Mouse (Mus musculus): Measurements from ENCODE around the gene Msi2. TPM values are rescaled to one million over a fixed set of nuclear protein-coding genes. Genes with fewer than 3 reads are reported as not detected.

The Msi2 gene
- polyA plus RNA-seq, 1 experiment from 2014 or later: 16.8 TPM

GRCm38 (mm10) chr11:88623671-88624070, 94.6 kb downstream of the Msi2 start:
- no peaks in the 10 kb centered on the region for H3K9me3 ChIP-seq (replicated peaks)
- peaks cover 100% of the 10 kb centered on the region for H3K4me1 ChIP-seq
- DNase-seq (ENCODE audit: low spot score): no peak
- no peaks in the 10 kb centered on the region for H3K27me3 ChIP-seq (ENCODE audit: low read depth, poor library complexity, severe bottlenecking)
- 84% methylated on average over 6 of the region's 6 CpGs for WGBS
- H3K4me3 ChIP-seq: no peak overlapping the region
- peaks cover 18% of the 10 kb centered on the region for H3K36me3 ChIP-seq
- no peak overlapping the region; the same call in 1 of the 2 replicates for H3K27ac ChIP-seq

GRCm38 (mm10) chr11:88622496-88622895, 95.8 kb downstream of the Msi2 start:
- DNase-seq (ENCODE audit: low spot score): no peak
- H3K27ac ChIP-seq: no peak overlapping the region
- no peak overlapping the region for H3K4me3 ChIP-seq
- H3K27me3 ChIP-seq (ENCODE audit: low read depth, poor library complexity, severe bottlenecking): no peaks in the 10 kb centered on the region
- H3K4me1 ChIP-seq: peaks cover 98% of the 10 kb centered on the region
- WGBS: 69% methylated on average over 6 of the region's 6 CpGs
- H3K9me3 ChIP-seq (replicated peaks): no peaks in the 10 kb centered on the region
- peaks cover 23% of the 10 kb centered on the region for H3K36me3 ChIP-seq

DNA sequence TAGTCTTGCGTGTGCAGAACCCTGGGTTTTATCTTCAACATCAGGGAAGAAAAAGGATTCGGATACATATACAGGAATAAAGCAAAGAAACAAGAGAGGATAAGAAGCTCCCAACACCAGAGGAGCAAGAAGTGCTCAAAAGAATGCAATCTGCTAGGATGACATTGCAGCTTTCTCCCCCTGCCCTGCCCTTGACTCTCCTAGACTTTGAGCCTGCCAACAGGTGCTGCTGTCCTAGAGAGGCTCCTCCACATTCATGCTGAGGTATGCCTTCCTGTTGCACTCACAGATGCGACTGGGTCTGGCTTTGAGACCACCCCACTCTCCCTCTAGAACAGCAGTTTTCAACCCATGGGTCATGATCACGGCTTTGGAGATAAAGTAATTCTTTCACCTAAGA, 96.5 kb downstream of the Msi2 start:
- Histone ChIP-seq H3K4me1 (peaks cover 91% of the 10 kb centered on the region), H3K27ac (no peak overlapping the region), H3K27me3 (ENCODE audit: low read depth, poor library complexity, severe bottlenecking) (no peaks in the 10 kb centered on the region), H3K9me3 (replicated peaks) (no peaks in the 10 kb centered on the region), H3K4me3 (no peak overlapping the region), H3K36me3 (peaks cover 27% of the 10 kb centered on the region)
- WGBS: 82% methylated on average over 4 of the region's 4 CpGs
- no peak for DNase-seq (ENCODE audit: low spot score)

- Histone ChIP-seq H3K4me3 (no peak overlapping the region; the same call in 1 of the 2 replicates), H3K9me3 (replicated peaks) (no peaks in the 10 kb centered on the region), H3K4me1 (peaks cover 77% of the 10 kb centered on the region), H3K27me3 (ENCODE audit: low read depth, poor library complexity, severe bottlenecking) (no peaks in the 10 kb centered on the region), H3K27ac (no peak overlapping the region), H3K36me3 (peaks cover 39% of the 10 kb centered on the region)
- WGBS: 6% methylated on average over 15 of the region's 15 CpGs
- peak; percentile 64 for DNase-seq (ENCODE audit: low spot score)
These were observed 97.9 kb downstream of the Msi2 start for GRCm38 (mm10) chr11:88620158-88620973.

DNA sequence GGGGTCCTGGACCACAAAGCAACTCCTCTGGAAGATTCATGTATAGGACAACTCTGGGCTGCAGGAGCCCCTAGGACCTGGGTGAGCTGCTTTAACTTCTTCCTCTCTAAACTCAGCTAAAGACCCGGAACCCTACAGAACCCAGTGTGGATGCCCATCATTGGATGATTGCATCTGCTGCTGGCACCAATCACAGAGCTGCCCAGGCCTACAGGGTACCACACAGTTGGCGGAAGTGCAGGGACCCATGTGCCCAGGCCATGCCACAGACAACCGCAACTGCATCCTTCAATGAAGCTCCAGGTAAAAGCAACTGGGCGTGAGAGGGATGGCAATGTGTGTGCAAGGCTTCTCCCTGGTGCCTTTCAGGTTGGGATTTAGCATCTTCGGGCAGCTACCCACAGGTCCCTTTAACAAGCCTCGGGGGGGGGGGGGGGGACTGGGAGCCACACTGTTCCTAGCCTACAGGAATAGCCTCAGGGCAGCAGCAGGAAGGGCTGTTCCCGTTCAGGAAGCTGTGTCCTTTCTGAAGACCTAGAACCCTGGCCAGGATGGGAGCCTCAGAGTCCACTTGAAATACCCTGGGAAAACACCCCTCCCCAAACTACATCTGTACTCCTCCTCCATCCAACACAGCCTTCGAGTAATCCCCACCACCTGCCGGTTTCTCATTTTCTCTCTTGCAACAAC, 98.7 kb downstream of the Msi2 start:
- H3K9me3 ChIP-seq (replicated peaks): no peaks in the 10 kb centered on the region
- H3K4me1 ChIP-seq: peaks cover 70% of the 10 kb centered on the region
- peak overlapping the region; percentile 37; the same call in 1 of the 2 replicates for H3K27ac ChIP-seq
- DNase-seq (ENCODE audit: low spot score): no peak
- H3K27me3 ChIP-seq (ENCODE audit: low read depth, poor library complexity, severe bottlenecking): no peaks in the 10 kb centered on the region
- no peak overlapping the region for H3K4me3 ChIP-seq
- WGBS: 58% methylated on average over 9 of the region's 9 CpGs
- H3K36me3 ChIP-seq: peaks cover 39% of the 10 kb centered on the region

- Histone ChIP-seq H3K27me3 (ENCODE audit: low read depth, poor library complexity, severe bottlenecking) (no peaks in the 10 kb centered on the region), H3K9me3 (replicated peaks) (no peaks in the 10 kb centered on the region), H3K36me3 (peaks cover 42% of the 10 kb centered on the region), H3K4me1 (peaks cover 67% of the 10 kb centered on the region), H3K27ac (no peak overlapping the region), H3K4me3 (no peak overlapping the region)
- DNase-seq (ENCODE audit: low spot score): no peak
- WGBS: 37% methylated on average over 9 of the region's 9 CpGs
These were observed 99.5 kb downstream of the Msi2 start for GRCm38 (mm10) chr11:88618732-88619309.

GRCm38 (mm10) chr11:88618005-88618501, 100.3 kb downstream of the Msi2 start:
- 83% methylated on average over 16 of the region's 16 CpGs for WGBS
- Histone ChIP-seq H3K36me3 (peaks cover 50% of the 10 kb centered on the region), H3K4me3 (no peak overlapping the region), H3K9me3 (replicated peaks) (no peaks in the 10 kb centered on the region), H3K27me3 (ENCODE audit: low read depth, poor library complexity, severe bottlenecking) (no peaks in the 10 kb centered on the region), H3K4me1 (peaks cover 63% of the 10 kb centered on the region), H3K27ac (no peak overlapping the region)
- DNase-seq (ENCODE audit: low spot score): no peak

GRCm38 (mm10) chr11:88617380-88617779, 100.9 kb downstream of the Msi2 start:
- DNase-seq (ENCODE audit: low spot score): no peak
- Histone ChIP-seq H3K27me3 (ENCODE audit: low read depth, poor library complexity, severe bottlenecking) (no peaks in the 10 kb centered on the region), H3K27ac (no peak overlapping the region), H3K9me3 (replicated peaks) (no peaks in the 10 kb centered on the region), H3K4me3 (no peak overlapping the region), H3K4me1 (peaks cover 57% of the 10 kb centered on the region), H3K36me3 (peaks cover 55% of the 10 kb centered on the region)
- 97% methylated on average over 11 of the region's 11 CpGs for WGBS

- DNase-seq (ENCODE audit: low spot score): no peak
- no peak overlapping the region for H3K27ac ChIP-seq
- H3K36me3 ChIP-seq: peaks cover 54% of the 10 kb centered on the region
- no peak overlapping the region for H3K4me3 ChIP-seq
- peaks cover 30% of the 10 kb centered on the region for H3K4me1 ChIP-seq
- no peaks in the 10 kb centered on the region for H3K9me3 ChIP-seq (replicated peaks)
- WGBS: 91% methylated on average over 11 of the region's 11 CpGs
- peaks cover 18% of the 10 kb centered on the region; the same call in 1 of the 2 replicates for H3K27me3 ChIP-seq (ENCODE audit: low read depth, poor library complexity, severe bottlenecking)
These were observed 103.6 kb downstream of the Msi2 start for GRCm38 (mm10) chr11:88614527-88615305.

GRCm38 (mm10) chr11:88613771-88614526, 104.4 kb downstream of the Msi2 start:
- Histone ChIP-seq H3K36me3 (peaks cover 51% of the 10 kb centered on the region), H3K27me3 (ENCODE audit: low read depth, poor library complexity, severe bottlenecking) (peaks cover 18% of the 10 kb centered on the region; the same call in 1 of the 2 replicates), H3K4me1 (peaks cover 27% of the 10 kb centered on the region), H3K9me3 (replicated peaks) (no peaks in the 10 kb centered on the region), H3K27ac (peak overlapping the region; percentile 23; the same call in 1 of the 2 replicates), H3K4me3 (no peak overlapping the region)
- WGBS: 87% methylated on average over 11 of the region's 11 CpGs
- no peak for DNase-seq (ENCODE audit: low spot score)

DNA sequence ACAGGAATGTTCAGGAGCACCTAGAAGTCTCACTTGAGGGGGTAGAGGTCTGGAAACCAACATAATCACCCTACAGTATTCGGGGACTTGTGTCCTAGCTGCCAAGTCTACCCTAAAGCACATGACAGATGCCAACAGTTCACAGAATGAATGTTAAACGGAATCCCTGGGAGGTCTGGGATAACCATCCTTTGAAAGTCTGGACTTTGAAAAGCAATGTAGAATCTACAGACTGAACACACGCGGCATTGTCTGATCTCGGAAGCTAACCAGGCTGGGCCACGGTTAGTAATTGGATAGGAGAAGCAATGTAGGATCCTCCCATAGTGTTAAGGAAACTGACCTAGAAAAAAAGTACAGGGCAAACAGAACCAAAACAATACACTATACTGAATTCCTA, 105.3 kb downstream of the Msi2 start:
- Histone ChIP-seq H3K27ac (no peak overlapping the region), H3K9me3 (replicated peaks) (no peaks in the 10 kb centered on the region), H3K27me3 (ENCODE audit: low read depth, poor library complexity, severe bottlenecking) (peaks cover 18% of the 10 kb centered on the region; the same call in 1 of the 2 replicates), H3K36me3 (peaks cover 50% of the 10 kb centered on the region), H3K4me3 (no peak overlapping the region), H3K4me1 (peaks cover 21% of the 10 kb centered on the region)
- 91% methylated on average over 6 of the region's 6 CpGs for WGBS
- no peak for DNase-seq (ENCODE audit: low spot score)

DNA sequence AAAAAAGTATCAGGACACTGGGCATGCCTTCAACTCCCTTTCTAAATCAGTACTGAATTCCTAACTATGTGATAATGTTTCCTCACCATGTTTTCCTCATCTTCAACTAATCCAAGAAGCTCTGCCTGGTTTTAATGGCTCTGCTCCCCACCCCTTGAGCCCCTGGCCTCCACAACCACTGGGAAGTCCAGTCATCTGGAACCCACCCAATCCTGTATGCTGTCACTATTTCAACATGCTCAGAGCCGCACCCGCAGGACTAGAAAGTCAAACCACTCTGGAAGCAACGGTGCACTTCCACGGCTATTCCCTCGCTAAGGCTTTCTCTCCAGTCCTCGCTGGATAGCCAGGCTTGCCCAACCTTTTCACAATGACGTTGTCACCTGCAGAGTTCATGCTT, 106.2 kb downstream of the Msi2 start:
- peaks cover 41% of the 10 kb centered on the region for H3K36me3 ChIP-seq
- peaks cover 22% of the 10 kb centered on the region; the same call in 1 of the 2 replicates for H3K27me3 ChIP-seq (ENCODE audit: low read depth, poor library complexity, severe bottlenecking)
- no peak for DNase-seq (ENCODE audit: low spot score)
- no peaks in the 10 kb centered on the region for H3K9me3 ChIP-seq (replicated peaks)
- H3K4me1 ChIP-seq: peaks cover 22% of the 10 kb centered on the region
- WGBS: 96% methylated on average over 7 of the region's 7 CpGs
- H3K4me3 ChIP-seq: no peak overlapping the region
- H3K27ac ChIP-seq: no peak overlapping the region
